Mouse (Mus musculus) layer of hippocampus, adult 8-10 months (tissue): ENCODE measurements at regions not wholly inside any gene's neighbourhood (a gene's known extent, or its start where the extent isn't known, plus 50 kb on each side); places are given as distances from the start of the nearest gene placed in this dataset.

Source experiments
- DNase-seq, 2 experiments: peaks; one replicate each; pipeline ENCODE4 v3.0.0; 2022; ENCODE audit warnings: low spot score in 2 of 2

DNA sequence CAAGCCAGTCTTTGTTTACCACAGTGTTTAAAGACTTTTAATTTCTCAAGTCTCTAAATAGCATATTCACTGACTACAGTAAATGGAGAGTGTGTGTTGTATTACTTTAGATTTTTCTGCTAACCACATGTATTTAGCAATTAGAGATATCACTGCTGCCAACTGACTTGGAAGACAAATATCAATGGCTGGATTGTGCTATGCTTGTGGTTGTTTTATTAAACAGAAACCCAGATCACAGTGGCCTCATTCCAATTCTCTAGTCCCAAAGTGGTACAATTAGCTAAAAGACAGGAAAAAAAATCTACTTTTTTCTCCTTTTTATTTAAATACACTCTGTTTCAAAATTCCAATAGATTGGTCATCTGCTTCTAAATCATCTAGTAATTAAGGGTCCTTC lies 72.6 kb downstream of the Zfp120 start:
- DNase-seq: no peak

GRCm38 (mm10) chr2:150060046-150060725 lies 76.3 kb downstream of the Zfp120 start:
- peak; percentile 51 to 66 for DNase-seq

DNA sequence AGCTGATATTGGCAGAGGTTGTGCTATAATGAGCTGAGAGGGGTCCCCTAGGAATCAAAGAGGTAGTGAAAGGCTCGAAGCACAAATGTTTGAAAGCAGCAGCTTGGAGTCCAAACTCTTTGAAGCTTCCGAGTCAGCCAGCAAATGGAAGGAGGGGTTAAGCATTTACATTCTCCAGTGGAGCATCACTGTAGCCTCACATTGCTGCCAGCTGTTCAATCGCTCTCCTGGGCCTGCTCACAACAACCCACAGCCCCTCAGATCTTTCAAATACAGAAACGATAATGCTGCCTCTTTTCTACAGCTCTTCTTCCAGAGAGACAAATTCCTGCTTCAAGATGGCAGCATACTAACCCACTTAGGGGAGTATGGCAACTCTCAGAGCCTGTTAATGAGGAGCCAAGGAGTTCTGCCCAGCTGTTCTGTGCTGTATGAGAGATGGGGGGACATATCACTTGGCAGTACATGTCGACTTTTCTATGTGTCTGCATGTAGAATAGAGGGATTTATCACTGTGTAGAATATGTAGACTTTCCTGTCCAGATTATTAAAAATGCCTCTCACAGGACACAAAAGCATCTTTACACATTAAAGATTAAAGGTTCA lies 79.8 kb downstream of the Zfp120 start:
- DNase-seq: no peak
